Mouse (Mus musculus) forebrain, postnatal 0 days (tissue): ENCODE results near the gene Gm9936. TPM values are rescaled to one million over a fixed set of nuclear protein-coding genes. Genes with fewer than 3 reads are reported as not detected.
"Not testable (repeated sequence)": the region's sequence is repeated elsewhere in the genome, so short reads cannot be mapped to it uniquely, and the experiment has no call there.

ENCODE experiments used
- ATAC-seq: fragments of 200-750 bp; cut with Nextera tagmentation; 2 replicates; pipeline ENCODE4 v1.8.0; 2017; ENCODE audit warnings: mild to moderate bottlenecking, moderate library complexity
- DNase-seq: peaks from one replicate; pipeline ENCODE4 v3.0.0-alpha.2; 2015
- H3K27ac ChIP-seq: fragments of 300-500 bp; sonication (generic); 2 replicates; pipeline ENCODE4 v1.5.1; 2014; ENCODE audit warnings: low read depth, mild to moderate bottlenecking, antibody characterized with exemption, low read length, moderate library complexity, mixed read lengths
- H3K27me3 ChIP-seq: fragments of 300-500 bp; sonication (generic); 2 replicates; pipeline ENCODE4 v1.6.1; 2014; ENCODE audit warnings: mild to moderate bottlenecking, low read length, mixed read lengths; ENCODE audit not compliant: insufficient read depth
- H3K36me3 ChIP-seq: fragments of 300-500 bp; sonication (generic); 2 replicates; pipeline ENCODE4 v1.6.1; 2014; ENCODE audit warnings: mild to moderate bottlenecking, moderate library complexity; ENCODE audit not compliant: insufficient read depth
- H3K4me1 ChIP-seq: fragments of 300-500 bp; sonication (generic); 2 replicates; pipeline ENCODE4 v1.6.1; 2014; ENCODE audit warnings: antibody characterized with exemption; ENCODE audit not compliant: insufficient read depth
- H3K4me2 ChIP-seq: fragments of 300-500 bp; sonication (generic); 2 replicates; pipeline ENCODE4 v1.6.1; 2014; ENCODE audit warnings: low read depth, mild to moderate bottlenecking, moderate library complexity
- H3K4me3 ChIP-seq: fragments of 300-500 bp; sonication (generic); 2 replicates; pipeline ENCODE4 v1.5.1; 2014; ENCODE audit warnings: low read depth, low read length, mixed read lengths
- H3K9ac ChIP-seq: fragments of 300-500 bp; sonication (generic); 2 replicates; pipeline ENCODE4 v1.6.1; 2014; ENCODE audit warnings: mild to moderate bottlenecking
- H3K9me3 ChIP-seq: fragments of 300-500 bp; sonication (generic); 2 replicates; pipeline ENCODE4 v1.6.1; 2016; ENCODE audit warnings: low read length
- CTCF ChIP-seq: sonication (generic); IDR thresholded peaks from 2 replicates; pipeline ENCODE4 v1.5.1; 2016; ENCODE audit warnings: antibody characterized with exemption, control low read depth, low read depth
- WGBS: fragments of 180-500 bp; shearing (Covaris S2); extraction: QIAGEN DNeasy Blood & Tissue Kit; methylation state at CpG from one replicate; pipeline ENCODE4 v1.1.7; 2014; 5-methylcytosine and 5-hydroxymethylcytosine counted together
- polyA plus RNA-seq: library from polyadenylated mRNA; unstranded; fragments of >200 nt; fragmentation: Nextera tagmentation; extraction: Ambion mirVana; gene quantifications from 2 replicates; pipeline ENCODE4 v1.2.1, GENCODE M21; 2015
- total RNA-seq: library from RNA; depleted of rRNA; stranded (reverse); fragments of >200 nt; gene quantifications from 2 replicates; pipeline ENCODE4 v1.2.3, GENCODE M21; 2014

The Gm9936 gene
- total and polyA plus RNA-seq, 2 experiments from 2014 or later: 3.2 to 4.2 TPM

- TF ChIP-seq CTCF: no peak
- no peak overlapping the region for H3K27ac ChIP-seq
- H3K4me1 ChIP-seq: no peaks in the 10 kb centered on the region
- H3K4me3 ChIP-seq: no peak overlapping the region
- ATAC-seq (no peak), DNase-seq (no peak)
- H3K36me3 ChIP-seq: no peaks in the 10 kb centered on the region
- H3K9me3 ChIP-seq: no peaks in the 10 kb centered on the region
- no peak overlapping the region for H3K4me2 ChIP-seq
- WGBS: 70% methylated on average over 6 of the region's 6 CpGs
- H3K27me3 ChIP-seq: no peaks in the 10 kb centered on the region
- H3K9ac ChIP-seq: no peak overlapping the region
Measured at GRCm38 (mm10) chr5:114886801-114887200, 28.3 kb upstream of the Gm9936 start.

GRCm38 (mm10) chr5:114883022-114883421 is 24.5 kb upstream of the Gm9936 start:
- DNase-seq (no peak), ATAC-seq (no peak)
- WGBS: 93% methylated on average over 11 of the region's 11 CpGs
- no peak overlapping the region for H3K27ac ChIP-seq
- no peaks in the 10 kb centered on the region for H3K27me3 ChIP-seq
- H3K36me3 ChIP-seq: no peaks in the 10 kb centered on the region
- H3K9me3 ChIP-seq: no peaks in the 10 kb centered on the region
- H3K4me2 ChIP-seq: no peak overlapping the region
- TF ChIP-seq CTCF: no peak
- no peak overlapping the region for H3K9ac ChIP-seq
- no peak overlapping the region for H3K4me3 ChIP-seq
- no peaks in the 10 kb centered on the region for H3K4me1 ChIP-seq

GRCm38 (mm10) chr5:114882319-114882718 is 23.8 kb upstream of the Gm9936 start:
- not testable (repeated sequence) for H3K9me3 ChIP-seq, H3K9ac ChIP-seq, H3K4me3 ChIP-seq, DNase-seq, H3K27me3 ChIP-seq, H3K27ac ChIP-seq, ATAC-seq, H3K36me3 ChIP-seq, H3K4me1 ChIP-seq, H3K4me2 ChIP-seq
- WGBS: 93% methylated on average over 6 of the region's 7 CpGs

GRCm38 (mm10) chr5:114879399-114879798 is 20.9 kb upstream of the Gm9936 start:
- Histone ChIP-seq H3K9me3 (no peaks in the 10 kb centered on the region), H3K4me2 (no peak overlapping the region), H3K9ac (no peak overlapping the region), H3K4me1 (no peaks in the 10 kb centered on the region), H3K4me3 (no peak overlapping the region), H3K27me3 (no peaks in the 10 kb centered on the region), H3K36me3 (no peaks in the 10 kb centered on the region), H3K27ac (no peak overlapping the region)
- DNase-seq (no peak), ATAC-seq (no peak)
- 72% methylated on average over 13 of the region's 13 CpGs for WGBS
- TF ChIP-seq CTCF: no peak

- no peaks in the 10 kb centered on the region for H3K27me3 ChIP-seq
- H3K4me1 ChIP-seq: no peaks in the 10 kb centered on the region
- ATAC-seq: no peak
- WGBS: 70% methylated on average over 7 of the region's 7 CpGs
- no peak for TF ChIP-seq CTCF
- DNase-seq: no peak
- no peaks in the 10 kb centered on the region for H3K36me3 ChIP-seq
- no peak overlapping the region for H3K4me2 ChIP-seq
- H3K9ac ChIP-seq: no peak overlapping the region
- H3K9me3 ChIP-seq: no peaks in the 10 kb centered on the region
- no peak overlapping the region for H3K27ac ChIP-seq
- H3K4me3 ChIP-seq: no peak overlapping the region
Measured at GRCm38 (mm10) chr5:114877487-114877886, 19.0 kb upstream of the Gm9936 start.

GRCm38 (mm10) chr5:114876331-114876730 is 17.8 kb upstream of the Gm9936 start:
- Histone ChIP-seq H3K4me1 (no peaks in the 10 kb centered on the region), H3K4me2 (no peak overlapping the region), H3K36me3 (no peaks in the 10 kb centered on the region), H3K27ac (no peak overlapping the region), H3K27me3 (no peaks in the 10 kb centered on the region), H3K9ac (no peak overlapping the region), H3K4me3 (no peak overlapping the region), H3K9me3 (no peaks in the 10 kb centered on the region)
- no peak for ATAC-seq
- no peak for TF ChIP-seq CTCF
- WGBS: 20% methylated on average over 6 of the region's 6 CpGs
- no peak for DNase-seq

- Histone ChIP-seq H3K4me2 (no peak overlapping the region), H3K4me3 (no peak overlapping the region), H3K27ac (no peak overlapping the region), H3K36me3 (no peaks in the 10 kb centered on the region), H3K9ac (no peak overlapping the region), H3K27me3 (no peaks in the 10 kb centered on the region), H3K4me1 (no peaks in the 10 kb centered on the region), H3K9me3 (no peaks in the 10 kb centered on the region)
- TF ChIP-seq CTCF: 0 out of 2 replicates have a peak, but pooled peaks have one; percentile 14
- DNase-seq: no peak
- 47% methylated on average over 6 of the region's 6 CpGs for WGBS
- ATAC-seq: no peak
Measured at GRCm38 (mm10) chr5:114875858-114876257, 17.4 kb upstream of the Gm9936 start.

GRCm38 (mm10) chr5:114865279-114865678 is 6.8 kb upstream of the Gm9936 start:
- H3K27ac ChIP-seq: no peak overlapping the region
- 82% methylated on average over 12 of the region's 12 CpGs for WGBS
- H3K36me3 ChIP-seq: no peaks in the 10 kb centered on the region
- no peaks in the 10 kb centered on the region for H3K4me1 ChIP-seq
- no peak overlapping the region for H3K4me2 ChIP-seq
- H3K9ac ChIP-seq: no peak overlapping the region
- no peak for ATAC-seq
- no peak for DNase-seq
- no peak overlapping the region for H3K4me3 ChIP-seq
- no peaks in the 10 kb centered on the region for H3K27me3 ChIP-seq
- no peak for TF ChIP-seq CTCF
- H3K9me3 ChIP-seq: peaks cover 9% of the 10 kb centered on the region
